ENCODE assay signal across 15 mouse cellular contexts in genomic region chr4:126090848-126091124, GRCm38 (mm10).
"Had no signal": no experiment of that assay in that cellular context is flagged by ENCODE, and none has a peak within 500 bp of the region (broad histone marks: within the 10 kb centered on the region; RNA-seq: fewer than 3 reads in every experiment).

No protein-coding gene starts in this region.

- H3K27me3 ChIP-seq: liver, embryonic 12.5 days; lung, embryonic 15.5 days; megakaryocyte, embryonic 14.5 days; midbrain, embryonic 12.5 days; midbrain, embryonic 15.5 days; neural tube, embryonic 12.5 days; stomach, embryonic 15.5 days had no signal

- H3K4me3 ChIP-seq: liver, embryonic 12.5 days; lung, embryonic 15.5 days; megakaryocyte, embryonic 14.5 days; midbrain, embryonic 12.5 days; midbrain, embryonic 15.5 days; neural tube, embryonic 12.5 days; stomach, embryonic 15.5 days had no signal

- DNase-seq: lung, adult 2 months; lung, postnatal 14 days; lung, postnatal 36 days; right cerebral cortex, postnatal 14 days had no signal

- H3K27ac ChIP-seq: liver, embryonic 12.5 days; liver, embryonic 14.5 days; lung, embryonic 15.5 days; macrophage; midbrain, embryonic 12.5 days; midbrain, embryonic 15.5 days; neural tube, embryonic 12.5 days; stomach, postnatal 0 days had no signal

- H3K9ac ChIP-seq: liver, embryonic 12.5 days; liver, embryonic 14.5 days; midbrain, embryonic 12.5 days; midbrain, embryonic 15.5 days; neural tube, embryonic 12.5 days; stomach, embryonic 15.5 days had no signal

- H3K9me3 ChIP-seq: liver, embryonic 12.5 days; lung, embryonic 15.5 days; megakaryocyte, embryonic 14.5 days; midbrain, embryonic 12.5 days; midbrain, embryonic 15.5 days; neural tube, embryonic 12.5 days; stomach, embryonic 15.5 days had no signal

- ATAC-seq: lung, postnatal 0 days; midbrain, embryonic 15.5 days had no signal

- H3K4me1 ChIP-seq: lung, embryonic 15.5 days; midbrain, embryonic 12.5 days; midbrain, embryonic 15.5 days; neural tube, embryonic 12.5 days had no signal

- H3K4me2 ChIP-seq: liver, embryonic 12.5 days; lung, embryonic 15.5 days; midbrain, embryonic 12.5 days; midbrain, embryonic 15.5 days; neural tube, embryonic 12.5 days; stomach, embryonic 15.5 days had no signal

- H3K36me3 ChIP-seq: liver, embryonic 12.5 days; lung, embryonic 15.5 days; stomach, embryonic 15.5 days had no signal
